Mouse (Mus musculus) kidney, adult 2 months (tissue): ENCODE data around the gene Dnajc7.

Experiments
- CTCF ChIP-seq: fragments of 200-500 bp; conservative IDR thresholded peaks from 2 replicates; pipeline ENCODE4 v1.5.1; 2011; ENCODE audit warnings: low read depth, mild to moderate bottlenecking, control low read depth, low read length, moderate library complexity, mixed read lengths; ENCODE audit not compliant: insufficient read depth, insufficient read length
- POLR2A ChIP-seq: fragments of 200-500 bp; IDR thresholded peaks from one replicate; pipeline ENCODE4 v1.6.1; 2011; ENCODE audit warnings: low read depth, low read length, control low read depth

DNA sequence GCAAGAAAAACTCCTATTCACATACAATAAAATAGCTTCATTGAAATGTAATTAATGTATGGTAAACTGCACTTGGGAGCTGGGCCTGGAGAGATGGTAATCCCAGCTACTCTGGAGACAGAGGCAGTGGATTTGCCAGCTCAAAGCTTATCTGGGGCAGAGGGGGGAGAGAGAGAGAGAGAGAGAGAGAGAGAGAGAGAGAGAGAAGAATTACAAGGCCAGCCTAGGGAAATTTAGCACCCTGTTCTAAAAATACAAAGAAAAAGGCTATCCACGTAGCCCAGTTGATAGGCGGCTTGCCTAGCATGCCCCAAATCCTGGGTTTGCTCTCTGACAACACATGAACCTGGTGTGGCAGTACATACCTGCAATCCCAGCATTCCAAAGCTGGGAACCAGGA, 78.4 kb downstream of the Dnajc7 start:
- TF ChIP-seq CTCF (no peak), POLR2A (no peak)
